Mouse (Mus musculus) kidney, postnatal 10 days (tissue): ENCODE results near the gene Slc16a2.
A peak's percentile ranks its signal among the peaks of the same experiment; 100 is the strongest.

Experiments used
- DNase-seq: peaks from one replicate; pipeline ENCODE4 v3.0.0; 2021; ENCODE audit warnings: mixed read lengths

Slc16a2 gene

GRCm38 (mm10) chrX:103821832-103822196 lies at the start of gene Slc16a2:
Slc16a2 (minus strand) TSS chrX:103821983.
- DNase-seq: peak; percentile 85

DNA sequence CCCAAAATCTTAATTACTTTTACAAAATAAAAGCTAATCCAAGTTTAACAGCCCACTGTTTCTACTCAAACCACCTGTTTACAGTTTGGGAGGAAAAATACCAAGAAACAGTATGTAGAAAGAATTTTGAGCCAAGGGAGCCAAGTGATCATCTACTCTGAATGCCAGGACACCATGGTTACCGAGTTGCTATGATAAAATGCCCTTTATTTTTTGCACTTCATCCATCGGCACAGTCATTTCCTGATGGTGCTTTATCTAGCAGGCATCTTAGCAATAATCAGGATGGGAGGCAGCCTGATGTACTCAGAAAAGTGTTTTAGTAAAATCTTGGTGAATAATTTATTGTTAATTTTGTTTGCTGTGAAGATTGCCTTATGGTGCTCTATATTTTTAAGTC lies 41.7 kb upstream of the Slc16a2 start:
- DNase-seq: no peak

GRCm38 (mm10) chrX:103862877-103863276 lies 41.1 kb upstream of the Slc16a2 start:
- no peak for DNase-seq

DNA sequence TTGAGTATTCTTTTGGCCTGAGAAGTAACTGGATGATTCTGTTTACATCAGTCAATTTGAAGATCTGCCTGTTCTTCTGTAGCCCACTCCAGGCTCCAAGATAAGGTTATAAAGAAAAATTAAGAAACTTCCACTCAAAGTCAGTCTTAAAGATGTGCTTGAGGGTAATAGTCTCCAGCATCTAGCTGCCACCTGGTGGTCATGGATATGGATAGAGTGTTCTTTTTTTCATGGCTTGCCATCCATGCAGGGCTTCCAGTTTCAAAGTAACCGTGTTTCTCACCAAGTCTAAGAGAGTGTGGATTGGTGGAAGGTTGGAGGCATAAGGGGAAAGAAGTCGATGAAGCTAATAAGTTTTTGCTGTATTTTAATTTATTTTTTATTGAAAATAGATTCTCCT lies 23.5 kb upstream of the Slc16a2 start:
- peak; percentile 60 for DNase-seq

DNA sequence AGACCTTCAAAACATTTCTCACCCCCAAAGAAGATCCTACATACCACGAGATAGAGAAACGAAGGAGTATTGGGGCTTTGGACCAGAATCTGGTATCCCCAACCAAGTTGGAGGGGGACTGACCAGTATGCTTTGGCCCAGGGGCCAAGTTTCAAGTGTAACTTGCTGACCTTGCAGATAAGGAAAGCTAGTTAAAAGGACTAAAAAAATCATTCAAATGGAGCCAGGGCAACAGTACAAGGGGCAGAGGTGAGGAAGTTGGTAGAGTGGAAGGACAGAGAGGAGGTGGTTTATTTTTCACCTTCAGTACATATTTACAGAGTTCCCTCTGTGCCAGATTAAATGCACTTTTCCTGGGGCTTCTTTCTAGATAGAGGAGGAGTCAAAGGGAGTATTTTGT lies 7.1 kb upstream of the Slc16a2 start:
- DNase-seq: no peak

GRCm38 (mm10) chrX:103822271-103822811 lies 558 bp upstream of the Slc16a2 start:
- peak; percentile 73 for DNase-seq

GRCm38 (mm10) chrX:103821195-103821831 lies 470 bp downstream of the Slc16a2 start:
- peak; percentile 18 for DNase-seq

DNA sequence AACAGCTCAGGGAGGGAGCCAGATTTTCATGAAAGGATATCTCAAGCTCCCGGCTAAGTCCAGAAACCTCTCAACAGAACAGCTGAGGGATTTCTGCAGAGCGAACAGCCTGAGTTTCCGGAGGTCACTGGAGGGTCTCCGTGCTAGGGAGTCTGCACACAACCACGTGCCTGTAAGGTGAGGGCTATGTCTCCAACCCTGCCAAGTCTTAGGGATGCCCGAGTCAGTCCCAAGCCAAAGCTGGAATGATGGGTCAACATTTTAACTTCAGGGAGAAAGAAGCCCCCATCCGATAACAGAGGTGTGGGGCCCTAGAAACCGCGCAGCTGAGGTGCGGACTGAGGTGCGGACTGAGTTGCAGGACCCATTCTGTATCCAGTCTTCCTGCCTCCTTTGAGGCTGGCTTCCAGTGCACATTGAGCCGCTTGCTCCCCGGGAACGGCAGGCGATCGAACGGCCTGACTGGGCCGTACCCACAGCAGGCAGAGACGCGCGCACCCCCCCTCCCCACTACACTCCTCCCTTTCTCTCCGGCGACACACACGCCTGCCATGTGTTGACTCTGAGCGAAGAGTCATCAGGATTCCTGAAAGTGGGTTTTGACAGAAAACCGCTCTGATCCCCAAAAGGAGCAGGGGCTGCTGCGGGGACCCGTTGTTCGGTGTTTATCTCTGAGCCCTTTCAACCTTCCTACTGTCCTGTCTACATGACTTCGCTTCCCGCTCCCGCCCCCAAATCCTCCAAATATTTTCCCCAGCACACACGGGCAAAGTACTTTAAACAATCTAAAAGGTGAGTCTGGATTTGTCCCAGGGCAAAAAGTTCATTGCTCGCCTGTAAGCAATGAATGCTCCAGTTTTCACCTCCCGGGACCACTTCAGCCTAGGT lies 1.2 kb downstream of the Slc16a2 start:
- peak; percentile 42 for DNase-seq

GRCm38 (mm10) chrX:103819253-103819652 lies 2.5 kb downstream of the Slc16a2 start:
- peak; percentile 22 for DNase-seq

- DNase-seq: no peak
These were observed 9.1 kb downstream of the Slc16a2 start for GRCm38 (mm10) chrX:103812690-103813089.

DNA sequence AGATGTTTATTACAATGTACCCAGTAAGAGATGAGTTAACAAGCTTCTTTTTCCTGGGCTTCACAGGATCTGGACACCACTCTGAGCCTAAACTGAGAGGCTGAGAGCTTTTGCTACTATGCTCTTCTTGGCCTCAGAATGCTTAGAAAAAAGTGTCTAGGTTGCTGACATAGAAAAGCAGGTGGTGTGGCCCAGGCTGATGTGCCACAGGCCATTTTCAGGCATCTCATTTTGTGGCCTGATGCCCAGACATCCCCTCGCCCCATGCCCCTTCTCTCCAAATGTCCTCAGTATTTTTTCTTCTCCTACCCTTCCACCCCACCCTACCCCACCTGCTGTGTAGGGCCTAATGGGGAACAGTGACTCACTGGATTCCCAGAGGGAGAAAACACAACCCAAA lies 11.3 kb downstream of the Slc16a2 start:
- no peak for DNase-seq

GRCm38 (mm10) chrX:103806373-103806772 lies 15.4 kb downstream of the Slc16a2 start:
- no peak for DNase-seq

DNA sequence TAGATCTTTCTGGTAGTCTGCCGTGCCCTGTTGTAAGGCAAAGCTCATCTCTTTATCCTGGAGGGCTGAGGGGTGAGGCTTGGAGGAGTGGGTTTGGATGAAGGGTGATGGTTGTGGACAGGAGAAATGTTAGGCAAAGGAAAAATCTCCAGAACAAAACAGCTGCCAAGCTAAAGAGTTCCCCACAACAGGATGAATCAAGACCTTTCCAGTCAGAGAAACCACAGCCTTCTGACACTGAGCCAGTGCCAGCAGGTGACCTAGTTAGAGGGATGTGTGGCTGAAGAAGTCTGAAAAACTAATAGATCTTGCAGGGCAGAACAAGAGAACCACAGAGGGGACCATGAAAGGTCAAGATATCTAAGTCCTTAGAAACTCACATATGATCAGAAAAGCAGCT lies 24.8 kb downstream of the Slc16a2 start:
- DNase-seq: no peak

DNA sequence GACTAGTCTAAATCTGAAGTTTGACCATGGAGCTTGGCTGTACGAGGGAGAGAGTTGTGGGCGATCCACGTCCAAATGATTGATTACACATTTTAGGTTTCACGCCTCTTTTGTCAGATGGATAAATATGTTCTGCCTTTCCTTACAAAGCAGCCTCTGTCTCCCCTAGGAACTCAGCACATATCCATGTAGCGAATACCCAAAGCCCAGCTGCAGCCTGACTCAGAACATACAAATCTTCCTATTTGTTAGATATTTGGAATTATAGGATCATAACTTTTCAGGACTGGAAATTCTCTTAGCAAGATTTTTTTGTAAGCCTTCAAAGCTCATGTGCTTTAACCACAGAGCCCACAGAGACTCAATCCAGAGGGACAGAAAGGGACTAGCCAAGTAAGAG lies 26.3 kb downstream of the Slc16a2 start:
- no peak for DNase-seq

GRCm38 (mm10) chrX:103791329-103791728 lies 30.5 kb downstream of the Slc16a2 start:
- no peak for DNase-seq

DNA sequence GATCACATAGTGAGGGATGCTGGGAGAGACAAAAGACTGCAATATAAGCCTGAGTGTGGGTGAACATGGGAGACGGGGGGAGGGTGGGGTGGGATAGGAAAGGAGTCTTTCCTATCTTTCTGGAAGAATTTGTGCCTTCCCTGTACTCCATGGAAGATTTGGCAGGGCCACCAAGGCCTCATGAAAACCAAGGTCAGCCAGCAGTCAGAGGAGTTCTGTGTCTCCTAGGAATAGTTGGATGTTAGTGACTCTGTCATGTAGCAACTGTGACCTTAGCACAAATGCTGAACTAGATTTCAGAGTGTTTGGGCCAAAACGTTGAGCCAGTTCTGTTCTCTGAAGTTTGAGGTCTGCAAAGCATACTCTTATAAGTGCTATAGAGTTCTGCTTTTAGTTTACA lies 36.1 kb downstream of the Slc16a2 start:
- DNase-seq: no peak

GRCm38 (mm10) chrX:103776412-103776811 lies 45.4 kb downstream of the Slc16a2 start:
- no peak for DNase-seq

DNA sequence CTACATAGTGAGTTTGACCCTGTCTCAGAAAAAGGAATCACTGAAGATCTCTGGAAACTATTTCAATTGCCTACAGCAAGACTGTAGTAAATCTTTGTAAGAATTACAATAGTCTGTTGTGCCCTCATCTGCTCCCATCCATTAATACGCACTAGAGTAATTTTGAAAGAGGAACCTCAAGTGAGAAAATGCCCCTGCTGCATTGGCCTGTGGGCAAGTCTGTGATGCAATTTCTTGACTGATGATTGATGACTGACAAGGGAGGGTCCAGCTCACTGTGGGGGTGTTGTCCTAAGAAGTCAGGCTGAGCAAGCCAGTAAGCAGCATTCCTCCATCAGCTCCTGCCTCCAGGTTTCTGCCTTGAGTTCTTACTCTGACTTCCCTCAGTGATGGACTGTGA lies 75.6 kb downstream of the Slc16a2 start:
- DNase-seq: no peak

GRCm38 (mm10) chrX:103744171-103745039 lies 77.4 kb downstream of the Slc16a2 start:
- no peak for DNase-seq

GRCm38 (mm10) chrX:103742057-103742315 lies 79.8 kb downstream of the Slc16a2 start:
- no peak for DNase-seq

GRCm38 (mm10) chrX:103741215-103742056 lies 80.3 kb downstream of the Slc16a2 start:
- peak; percentile 67 for DNase-seq

DNA sequence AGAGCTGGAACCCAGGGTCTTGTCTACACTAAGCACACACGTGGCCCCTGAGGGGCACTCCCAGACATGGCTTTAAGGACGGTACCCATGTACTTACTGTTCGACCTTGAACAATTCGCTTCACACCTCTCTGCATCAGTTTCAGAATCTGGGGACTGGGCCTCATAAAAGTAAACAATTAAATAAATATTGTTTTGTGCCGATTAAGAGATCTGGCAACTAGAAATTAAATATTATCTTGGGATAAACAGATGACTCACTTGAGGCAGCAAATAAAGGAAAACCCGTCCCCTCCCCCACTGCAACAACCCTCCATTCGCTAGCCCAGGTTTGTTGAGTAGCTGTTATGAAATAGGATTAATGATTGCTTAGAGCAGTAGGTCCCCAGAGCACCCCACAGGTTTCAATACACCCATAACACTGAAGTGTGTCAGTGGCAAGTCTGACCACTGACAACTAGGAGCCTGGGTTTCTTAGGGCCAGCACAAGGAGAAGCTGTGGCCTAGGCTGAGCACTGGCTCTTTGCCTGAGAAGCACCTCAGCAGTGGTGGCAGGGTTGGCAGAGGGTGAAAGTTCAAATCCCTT lies 87.7 kb downstream of the Slc16a2 start:
- DNase-seq: peak; percentile 31
